Mouse (Mus musculus) adrenal gland, adult (tissue): ENCODE data around the gene Ap1s1.

Experiments used
- DNase-seq, 2 experiments: peaks; one replicate each; pipeline ENCODE4 v3.0.0; 2022 to 2023; ENCODE audit warnings: low spot score in 1 of 2; ENCODE audit not compliant: inconsistent age in 2 of 2

The Ap1s1 gene

GRCm38 (mm10) chr5:137026092-137026491, 19.8 kb downstream of the Ap1s1 start, which contains the start of gene Vgf:
Vgf (plus strand) TSS chr5:137026392.
- peak in 1 of 2 experiments; percentile 23 for DNase-seq

GRCm38 (mm10) chr5:137025132-137025531, 20.8 kb downstream of the Ap1s1 start:
- peak; percentile 65 to 92 for DNase-seq

DNA sequence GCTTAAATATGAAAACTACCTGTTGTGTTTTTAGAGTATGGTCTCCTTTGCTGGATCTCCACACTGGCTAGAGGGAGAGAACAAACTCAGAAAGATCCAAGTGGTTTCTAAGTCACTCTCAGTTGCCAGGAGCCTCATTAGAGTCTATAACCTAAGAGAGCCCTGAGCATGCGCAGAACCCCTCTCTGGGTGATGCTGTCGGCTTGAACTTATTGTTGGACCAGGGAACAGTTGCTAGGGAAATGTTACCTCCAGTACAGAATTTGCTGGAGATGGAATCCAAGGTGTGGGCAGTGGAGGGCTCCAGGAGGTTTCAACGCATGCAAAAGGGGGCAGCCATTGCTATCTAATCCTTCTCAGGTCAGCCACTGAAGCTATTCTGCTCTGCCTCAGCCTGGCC, 21.6 kb downstream of the Ap1s1 start:
- no peak for DNase-seq

DNA sequence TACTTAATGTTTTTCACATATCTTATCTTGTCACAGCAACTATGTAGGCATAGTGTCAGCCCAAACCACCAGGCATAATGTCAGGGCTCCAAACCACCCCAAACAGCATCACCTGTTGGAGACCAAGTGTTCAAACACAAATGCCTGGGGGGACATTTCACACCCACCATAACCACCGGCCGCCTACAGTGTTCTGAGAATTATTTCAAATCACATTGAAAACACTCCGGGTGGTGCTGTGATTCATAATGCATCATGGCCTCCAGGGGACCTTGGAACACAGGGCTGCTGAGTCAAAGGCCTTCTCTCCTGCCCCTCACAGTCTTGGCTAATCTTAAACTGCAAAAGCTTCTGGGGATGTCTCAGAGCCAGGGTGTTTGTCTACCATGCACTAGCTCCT, 30.0 kb downstream of the Ap1s1 start:
- DNase-seq, result peak; percentile 76 to 91

- DNase-seq, result peak; percentile 76 to 92
Observed at GRCm38 (mm10) chr5:137012401-137012950, 33.5 kb downstream of the Ap1s1 start.

GRCm38 (mm10) chr5:137009988-137010387, 35.9 kb downstream of the Ap1s1 start:
- peak; percentile 57 to 87 for DNase-seq

DNA sequence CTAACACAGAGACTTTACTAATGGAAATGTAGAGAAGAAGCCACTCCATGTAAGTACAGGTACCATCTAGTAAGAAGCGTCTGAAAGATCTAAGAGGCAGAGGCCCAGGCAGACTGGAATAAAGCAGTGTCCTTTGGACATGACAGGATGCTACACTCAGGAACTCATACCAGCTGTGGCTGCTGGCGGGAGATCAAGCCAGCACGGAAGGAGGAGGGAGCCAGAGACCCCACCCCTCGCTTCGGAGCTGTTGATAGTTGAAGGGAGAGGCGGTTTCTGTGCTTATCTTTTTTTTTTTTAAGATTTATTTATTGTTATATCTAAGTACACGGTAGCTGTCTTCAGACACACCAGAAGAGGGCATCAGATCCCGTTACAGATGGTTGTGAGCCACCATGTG, 38.7 kb downstream of the Ap1s1 start:
- DNase-seq, result no peak

DNA sequence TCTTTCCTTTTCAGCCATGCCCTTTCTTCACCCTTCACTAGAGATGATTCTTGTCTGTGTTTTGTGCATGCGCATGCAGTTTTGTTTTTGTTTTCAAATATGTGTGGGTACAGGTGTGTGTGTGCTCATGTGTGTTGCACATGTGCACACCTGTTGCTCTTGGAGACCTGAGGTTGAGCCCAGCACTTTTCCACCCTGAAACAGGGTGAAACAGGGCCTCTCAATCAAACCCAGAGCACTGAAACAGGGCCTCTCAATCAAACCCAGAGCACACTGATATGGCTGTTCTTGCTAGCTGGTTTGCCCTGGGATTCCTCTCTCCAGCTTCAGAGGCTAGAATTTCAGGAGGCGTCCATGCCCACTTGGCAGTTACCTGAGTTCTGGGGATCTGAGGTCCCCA, 45.3 kb downstream of the Ap1s1 start:
- no peak for DNase-seq

GRCm38 (mm10) chr5:136999449-136999848, 46.5 kb downstream of the Ap1s1 start:
- no peak for DNase-seq

DNA sequence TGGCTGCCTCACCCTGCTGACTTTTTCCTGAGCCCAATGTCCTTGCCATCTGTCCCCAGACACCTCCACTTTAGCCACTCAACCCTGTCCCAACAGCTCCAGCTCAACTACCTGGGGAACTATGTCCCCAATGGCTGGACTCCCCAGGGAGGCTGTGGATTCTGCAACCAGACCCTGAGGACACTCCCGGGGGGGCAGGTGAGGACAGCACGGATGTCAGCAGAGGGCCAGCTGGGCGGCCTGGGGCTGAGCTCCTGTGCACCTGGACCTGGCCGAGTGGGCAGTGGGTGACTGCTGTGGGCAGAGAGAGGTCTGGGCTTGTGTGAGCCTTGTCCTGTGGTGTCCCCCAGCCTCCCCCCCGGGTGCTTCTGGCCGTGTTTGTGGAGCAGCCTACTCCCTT, 56.1 kb downstream of the Ap1s1 start:
- no peak for DNase-seq

DNA sequence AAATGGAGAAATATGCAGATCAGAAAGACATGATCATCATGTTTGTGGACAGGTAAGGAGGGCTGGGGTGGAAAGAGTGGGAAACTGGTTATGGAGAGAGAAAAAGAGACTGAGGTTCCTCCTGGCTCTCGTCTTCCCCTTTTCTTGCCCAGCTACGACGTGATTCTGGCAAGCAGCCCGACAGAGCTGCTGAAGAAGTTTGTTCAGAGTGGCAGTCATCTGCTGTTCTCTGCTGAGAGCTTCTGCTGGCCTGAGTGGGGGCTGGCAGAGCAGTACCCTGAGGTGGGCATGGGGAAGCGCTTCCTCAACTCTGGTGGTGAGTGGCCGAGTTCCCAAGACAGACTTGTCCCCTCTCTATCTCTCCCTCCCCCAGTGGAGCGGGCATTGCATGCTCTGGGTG, 57.5 kb downstream of the Ap1s1 start:
- peak in 1 of 2 experiments; percentile 67 for DNase-seq

DNA sequence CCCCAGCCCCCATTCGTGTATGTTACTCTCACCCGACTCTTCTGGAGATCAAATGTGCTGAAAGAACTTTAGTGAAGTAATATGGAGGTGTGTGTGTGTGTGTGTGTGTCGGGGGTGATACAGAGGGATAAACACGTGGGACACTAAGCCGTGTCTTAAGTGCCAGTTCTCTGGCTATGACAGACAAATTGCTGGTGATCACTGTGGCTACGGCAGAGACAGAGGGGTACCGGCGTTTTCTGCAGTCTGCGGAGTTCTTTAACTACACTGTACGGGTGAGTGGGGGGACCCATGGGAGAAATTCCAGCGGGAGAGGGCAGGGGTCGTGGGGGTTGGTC, 58.0 kb downstream of the Ap1s1 start, which contains the start of gene Znhit1:
TSS of gene Znhit1 (minus strand) at position 88 of the 338 bp plus-strand sequence.
- no peak for DNase-seq

DNA sequence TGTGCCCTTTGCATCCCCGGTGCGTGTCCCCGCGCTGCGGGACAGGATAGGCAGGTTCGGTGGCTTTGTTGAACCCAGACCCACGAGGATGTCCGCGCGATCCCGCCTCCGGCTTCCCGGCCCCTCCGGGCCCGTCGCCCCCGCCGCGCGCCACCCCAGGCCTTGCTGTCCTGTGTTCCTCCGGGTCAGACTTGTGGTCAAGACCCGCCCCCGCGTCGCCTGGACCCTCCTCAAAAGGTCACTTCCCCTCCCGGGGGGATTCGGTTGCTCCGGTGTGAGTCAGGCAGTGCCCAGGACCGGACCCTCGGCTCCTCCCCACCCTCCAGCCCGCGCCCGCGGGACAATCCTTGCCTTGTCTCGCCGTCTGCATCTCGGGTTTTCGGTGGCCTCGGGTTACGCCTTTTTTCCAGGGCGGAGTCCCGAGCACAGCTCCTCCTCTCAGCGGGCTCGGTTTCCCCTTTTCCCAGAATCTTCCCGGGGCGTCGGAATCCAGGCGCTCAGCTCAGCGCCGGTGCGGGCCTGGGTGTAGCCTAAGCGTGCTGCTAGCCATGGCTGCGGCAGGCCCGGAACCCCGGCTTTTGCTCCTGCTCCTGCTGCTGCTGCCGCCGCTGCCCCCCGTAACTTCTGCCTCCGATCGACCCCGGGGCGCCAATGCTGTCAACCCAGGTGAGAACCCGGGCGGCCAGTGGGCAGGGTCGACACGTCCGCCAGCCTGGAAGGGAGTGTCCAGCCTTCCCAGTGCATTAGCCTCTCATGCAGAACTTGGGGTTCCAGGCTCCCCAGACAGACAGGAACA, 58.6 kb downstream of the Ap1s1 start:
- peak; percentile 89 to 97 for DNase-seq

DNA sequence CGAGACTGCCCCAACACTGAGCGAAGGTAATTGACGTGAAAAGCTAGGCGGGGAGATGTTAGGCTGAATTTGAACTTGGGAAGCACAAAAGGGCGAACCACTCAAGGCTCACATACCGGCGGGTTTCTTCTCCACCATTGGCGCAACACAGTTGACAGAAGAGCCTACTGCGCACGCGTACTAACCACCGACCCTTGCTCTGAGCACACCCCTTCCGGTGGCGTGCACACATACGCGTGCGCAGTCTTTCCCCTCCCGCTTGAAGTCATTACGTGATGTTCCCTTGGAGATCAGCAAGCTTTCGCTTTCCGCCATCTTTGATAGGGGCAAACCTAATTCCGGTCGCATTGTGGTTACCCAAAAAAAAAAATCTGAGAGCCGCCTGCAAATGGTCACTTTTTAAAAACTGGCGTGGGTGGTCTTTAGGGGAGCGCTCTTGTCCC, 59.2 kb downstream of the Ap1s1 start, which contains the start of gene Plod3:
TSS of gene Plod3 (plus strand) at position 325 of the 443 bp plus-strand sequence.
- DNase-seq, result peak; percentile 97 to 98
